Mouse (Mus musculus) E14TG2a.4 (cell line): ENCODE data around the gene Zfp2.

ENCODE experiments used
- H3K27me3 ChIP-seq: 2 replicates; pipeline ENCODE4 v1.6.1; 2014; ENCODE audit warnings: low read length, control low read depth; ENCODE audit not compliant: insufficient read depth
- H3K36me3 ChIP-seq: 2 replicates; pipeline ENCODE4 v1.6.1; 2014; ENCODE audit warnings: low read length, control low read depth; ENCODE audit not compliant: insufficient read depth
- H3K4me1 ChIP-seq: replicated peaks from 2 replicates; pipeline ENCODE4 v1.6.1; 2014; ENCODE audit warnings: low read depth, low read length, control low read depth
- H3K4me3 ChIP-seq: replicated peaks from 2 replicates; pipeline ENCODE4 v1.5.1; 2014; ENCODE audit warnings: mild to moderate bottlenecking, low read length
- H3K9me3 ChIP-seq: 2 replicates; pipeline ENCODE4 v1.6.1; 2014; ENCODE audit warnings: low read length, control low read depth
- CTCF ChIP-seq: conservative IDR thresholded peaks from 2 replicates; pipeline ENCODE4 v1.5.1; 2014; ENCODE audit warnings: low read length
- NANOG ChIP-seq: IDR thresholded peaks from 2 replicates; pipeline ENCODE4 v1.6.1; 2014; ENCODE audit warnings: borderline replicate concordance, low read length, mixed read lengths
- POU5F1 ChIP-seq: IDR thresholded peaks from 2 replicates; pipeline ENCODE4 v1.6.1; 2014; ENCODE audit warnings: low read length, borderline replicate concordance

The Zfp2 gene

DNA sequence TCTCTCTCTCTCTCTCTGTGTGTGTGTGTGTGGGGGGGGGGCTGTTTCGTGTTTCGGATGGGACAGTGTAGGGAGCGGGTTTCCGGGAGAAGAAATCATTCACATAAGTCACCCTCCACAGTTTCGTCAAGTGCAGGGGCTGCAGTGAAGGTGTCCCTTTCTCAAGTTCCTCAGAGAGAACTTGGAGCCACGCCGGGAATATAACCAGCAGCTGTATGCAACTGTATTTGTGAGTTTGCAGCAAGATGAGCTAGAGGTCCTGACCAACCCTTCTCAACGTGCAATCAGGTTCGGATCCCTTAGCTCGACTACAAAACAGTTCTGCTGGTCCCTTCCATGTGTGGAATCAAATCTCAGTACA lies 29.1 kb downstream of the Zfp2 start:
- Histone ChIP-seq H3K4me3 (peak overlapping the region; percentile 74), H3K4me1 (peaks cover 19% of the 10 kb centered on the region), H3K27me3 (peaks cover 4% of the 10 kb centered on the region; the same call in 1 of the 2 replicates), H3K9me3 (no peaks in the 10 kb centered on the region), H3K36me3 (peaks cover 21% of the 10 kb centered on the region; the same call in 1 of the 2 replicates)
- TF ChIP-seq CTCF (no peak), NANOG (no peak), POU5F1 (no peak)

DNA sequence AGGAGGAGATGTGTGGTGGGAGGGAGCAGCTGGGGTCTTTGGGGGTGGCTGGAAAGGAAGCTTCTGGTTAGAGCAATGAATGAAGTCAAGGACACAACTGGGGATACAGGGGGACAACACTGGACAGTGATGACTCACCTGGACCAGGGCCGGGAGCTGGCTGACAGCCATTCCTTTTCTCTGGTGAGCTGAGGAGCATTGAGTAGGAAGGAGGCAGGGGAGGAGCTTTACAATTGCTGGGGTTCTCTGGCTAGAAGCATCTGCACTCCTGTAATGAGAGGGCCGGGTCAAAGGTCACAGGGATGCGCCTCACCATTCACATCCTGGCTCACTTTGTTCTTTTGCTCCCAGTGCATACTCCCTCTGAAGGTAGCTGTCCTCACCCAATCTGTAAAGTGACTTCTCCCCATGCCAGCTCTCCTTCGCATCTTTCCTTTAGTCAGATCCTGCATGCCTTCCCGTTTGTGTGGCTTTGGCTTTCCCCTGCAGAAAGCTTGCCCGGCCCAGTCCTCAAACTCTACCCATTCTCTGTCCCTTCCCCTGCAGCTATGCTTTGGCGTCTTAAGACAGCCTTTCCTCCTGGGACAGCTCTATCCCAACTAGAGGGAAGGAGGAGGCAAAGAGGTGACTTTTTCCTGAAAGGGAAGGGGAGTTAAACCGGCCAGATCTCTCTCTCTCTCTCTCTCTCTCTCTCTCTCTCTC lies 29.6 kb downstream of the Zfp2 start:
- Histone ChIP-seq H3K27me3 (peaks cover 4% of the 10 kb centered on the region; the same call in 1 of the 2 replicates), H3K4me3 (peak overlapping the region; percentile 74), H3K4me1 (peaks cover 19% of the 10 kb centered on the region), H3K9me3 (no peaks in the 10 kb centered on the region), H3K36me3 (peaks cover 21% of the 10 kb centered on the region; the same call in 1 of the 2 replicates)
- TF ChIP-seq POU5F1 (no peak), NANOG (no peak), CTCF (no peak)

DNA sequence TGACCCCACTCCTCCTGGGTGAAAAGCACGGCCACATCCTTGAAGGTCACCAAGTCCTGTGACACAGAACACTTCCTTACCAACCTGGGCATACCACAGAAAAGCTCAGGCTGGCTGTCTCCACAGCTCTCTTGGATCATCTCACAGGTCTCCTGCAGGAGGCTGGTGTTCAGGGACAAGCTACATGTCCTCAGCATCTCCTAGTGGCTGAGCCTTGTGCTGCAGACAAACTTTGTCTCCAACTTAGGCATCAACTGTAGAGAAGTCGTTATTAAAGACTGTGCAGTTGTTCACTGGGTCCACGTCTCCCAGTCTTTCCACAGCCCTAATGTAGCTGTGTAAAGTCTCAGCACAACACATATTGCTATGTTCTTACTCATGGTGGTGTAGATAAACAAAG lies 32.2 kb downstream of the Zfp2 start:
- Histone ChIP-seq H3K36me3 (peaks cover 21% of the 10 kb centered on the region; the same call in 1 of the 2 replicates), H3K4me3 (no peak overlapping the region), H3K27me3 (peaks cover 4% of the 10 kb centered on the region; the same call in 1 of the 2 replicates), H3K4me1 (peaks cover 22% of the 10 kb centered on the region), H3K9me3 (no peaks in the 10 kb centered on the region)
- TF ChIP-seq NANOG (no peak), POU5F1 (no peak), CTCF (no peak)

DNA sequence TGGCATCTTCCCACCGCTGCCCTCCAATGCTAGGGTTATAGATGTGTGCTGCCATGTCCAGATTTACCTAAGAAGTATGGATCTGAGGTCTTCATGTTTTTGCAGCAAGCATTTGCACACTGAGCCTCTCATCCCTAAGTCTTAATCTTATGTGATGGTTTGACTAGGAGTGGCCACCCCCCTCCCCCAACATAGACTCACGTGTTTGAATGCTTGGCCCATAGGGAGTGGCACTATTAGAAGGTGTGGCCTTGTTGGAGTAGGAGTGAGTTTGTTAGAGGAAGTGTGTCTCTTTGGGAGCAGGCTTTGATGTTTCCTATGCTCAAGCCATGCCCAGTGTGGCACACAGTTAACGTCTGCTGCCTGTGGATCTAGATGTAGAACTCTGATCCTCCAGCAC lies 37.3 kb downstream of the Zfp2 start:
- Histone ChIP-seq H3K4me3 (no peak overlapping the region), H3K4me1 (0 out of 2 replicates have a peak, but pooled peaks cover 7% of the 10 kb centered on the region), H3K27me3 (no peaks in the 10 kb centered on the region), H3K9me3 (no peaks in the 10 kb centered on the region), H3K36me3 (peaks cover 13% of the 10 kb centered on the region)
- TF ChIP-seq POU5F1 = no peak
- no peak for TF ChIP-seq NANOG
- TF ChIP-seq CTCF = no peak

DNA sequence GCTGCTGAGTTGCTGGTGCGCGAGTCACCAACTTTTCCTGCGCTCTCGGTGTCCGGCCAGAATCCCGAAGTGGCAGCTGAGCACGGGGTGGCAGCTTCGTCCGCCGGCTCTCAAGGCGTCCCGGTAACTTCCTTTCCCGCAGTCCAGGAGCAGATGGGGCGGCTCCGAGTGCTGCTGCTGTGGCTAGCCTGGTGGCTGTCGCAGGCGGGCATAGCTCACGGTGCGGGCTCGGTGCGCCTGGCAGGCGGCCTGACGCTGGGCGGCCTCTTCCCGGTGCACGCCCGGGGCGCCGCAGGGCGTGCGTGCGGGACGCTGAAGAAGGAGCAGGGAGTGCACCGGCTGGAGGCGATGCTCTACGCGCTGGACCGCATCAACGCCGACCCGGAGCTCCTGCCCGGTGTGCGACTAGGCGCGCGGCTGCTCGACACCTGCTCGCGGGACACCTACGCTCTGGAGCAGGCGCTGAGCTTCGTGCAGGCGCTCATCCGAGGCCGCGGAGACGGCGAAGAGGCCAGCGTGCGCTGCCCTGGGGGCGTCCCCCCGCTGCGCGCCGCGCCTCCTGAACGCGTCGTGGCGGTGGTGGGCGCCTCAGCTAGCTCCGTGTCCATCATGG lies 64.9 kb downstream of the Zfp2 start:
- TF ChIP-seq POU5F1 (no peak), CTCF (no peak), NANOG (no peak)
- Histone ChIP-seq H3K36me3 (no peaks in the 10 kb centered on the region), H3K9me3 (0 out of 2 replicates have a peak, but pooled peaks cover 8% of the 10 kb centered on the region)

DNA sequence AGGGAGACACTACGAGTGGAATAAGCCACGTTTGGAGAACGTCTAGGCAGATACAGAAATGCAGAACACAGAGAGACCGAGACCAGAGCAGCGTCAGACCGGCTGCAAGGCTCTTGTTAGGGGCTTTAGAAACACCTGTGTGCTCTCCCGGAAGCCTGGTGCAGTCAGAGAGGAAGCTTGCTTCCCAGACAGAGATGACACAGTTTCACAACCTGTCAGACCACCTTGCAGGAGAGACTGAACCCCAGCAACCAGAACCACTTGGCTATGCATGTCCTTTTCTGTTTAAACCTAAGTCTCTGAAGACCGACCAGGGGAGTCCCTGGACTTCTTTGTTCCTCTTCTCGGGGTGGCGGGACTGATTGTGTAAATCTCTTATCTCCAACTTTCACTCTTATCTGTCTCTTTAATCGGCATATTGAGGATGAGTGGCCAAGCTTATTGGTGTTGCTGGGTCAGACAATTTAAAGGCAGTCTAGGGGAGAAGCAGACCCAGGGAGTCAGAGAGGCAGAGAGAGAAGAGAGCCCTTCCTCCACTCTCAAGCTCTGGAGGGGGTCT lies 65.7 kb downstream of the Zfp2 start, which contains the start of gene Grm6:
Gene Grm6 (plus strand): TSS at position 509 of the 559 bp plus-strand sequence.
- TF ChIP-seq NANOG (no peak), CTCF (no peak), POU5F1 (no peak)
- Histone ChIP-seq H3K9me3 (0 out of 2 replicates have a peak, but pooled peaks cover 8% of the 10 kb centered on the region), H3K36me3 (no peaks in the 10 kb centered on the region)

More for the DNA sequence above, 64.9 kb downstream of the Zfp2 start:
- H3K4me1 ChIP-seq = peaks cover 51% of the 10 kb centered on the region
- H3K4me3 ChIP-seq = peak overlapping the region; percentile 79
- H3K27me3 ChIP-seq = peaks cover 83% of the 10 kb centered on the region

DNA sequence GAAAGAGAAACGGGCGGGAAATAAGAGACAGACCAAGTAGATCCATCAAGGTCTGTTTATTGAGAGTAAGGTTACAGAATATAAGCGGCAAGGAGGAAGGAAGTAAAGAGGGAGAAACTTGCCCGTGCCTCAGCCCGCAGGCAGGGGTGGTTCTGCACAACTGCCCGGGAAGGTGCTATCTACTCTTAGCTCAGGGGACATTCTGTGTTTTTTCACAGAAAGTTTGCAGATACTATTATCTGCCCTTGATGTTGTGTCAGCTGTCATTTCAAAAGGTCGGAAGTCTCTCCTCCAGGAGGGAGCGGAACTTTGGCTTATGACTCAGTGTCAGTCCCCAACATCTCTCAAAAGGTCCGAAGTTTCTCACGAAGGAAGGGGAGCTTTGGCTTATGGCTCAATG lies 66.7 kb downstream of the Zfp2 start:
- peak overlapping the region; percentile 11; the same call in 1 of the 2 replicates for H3K4me3 ChIP-seq
- no peaks in the 10 kb centered on the region for H3K36me3 ChIP-seq
- TF ChIP-seq CTCF (no peak), POU5F1 (no peak), NANOG (no peak)
- peaks cover 51% of the 10 kb centered on the region for H3K4me1 ChIP-seq
- 0 out of 2 replicates have a peak, but pooled peaks cover 8% of the 10 kb centered on the region for H3K9me3 ChIP-seq
- peaks cover 89% of the 10 kb centered on the region for H3K27me3 ChIP-seq

More for the DNA sequence above, 65.7 kb downstream of the Zfp2 start, which contains the start of gene Grm6:
- peaks cover 85% of the 10 kb centered on the region for H3K27me3 ChIP-seq
- H3K4me1 ChIP-seq = peaks cover 51% of the 10 kb centered on the region
- H3K4me3 ChIP-seq = peak within 1 kb of the TSS; percentile 79
